Mouse (Mus musculus) midbrain, embryonic 15.5 days (tissue): Measurements from ENCODE around the gene Stc2. TPM values are rescaled to one million over a fixed set of nuclear protein-coding genes. Genes with fewer than 3 reads are reported as not detected.

Experiments used
- ATAC-seq: fragments of 200-750 bp; cut with Nextera tagmentation; replicated peaks from 2 replicates; pipeline ENCODE4 v1.8.0; 2017; ENCODE audit warnings: moderate TSS enrichment
- H3K27ac ChIP-seq: fragments of 300-500 bp; sonication (generic); 2 replicates; pipeline ENCODE4 v1.5.1; 2015; ENCODE audit warnings: mild to moderate bottlenecking, inconsistent platforms
- H3K27me3 ChIP-seq: fragments of 300-500 bp; sonication (generic); replicated peaks from 2 replicates; pipeline ENCODE4 v1.6.1; 2015; ENCODE audit warnings: inconsistent platforms
- H3K36me3 ChIP-seq: fragments of 300-500 bp; sonication (generic); replicated peaks from 2 replicates; pipeline ENCODE4 v1.6.1; 2015; ENCODE audit warnings: inconsistent platforms
- H3K4me1 ChIP-seq: fragments of 300-500 bp; sonication (generic); 2 replicates; pipeline ENCODE4 v1.6.1; 2015; ENCODE audit warnings: inconsistent platforms
- H3K4me2 ChIP-seq: fragments of 300-500 bp; sonication (generic); 2 replicates; pipeline ENCODE4 v1.6.1; 2015; ENCODE audit warnings: inconsistent platforms, mild to moderate bottlenecking, moderate library complexity
- H3K4me3 ChIP-seq: fragments of 300-500 bp; sonication (generic); 2 replicates; pipeline ENCODE4 v1.5.1; 2015; ENCODE audit warnings: mild to moderate bottlenecking, inconsistent platforms
- H3K9ac ChIP-seq: fragments of 300-500 bp; sonication (generic); 2 replicates; pipeline ENCODE4 v1.6.1; 2015; ENCODE audit warnings: mild to moderate bottlenecking, inconsistent platforms
- H3K9me3 ChIP-seq: fragments of 300-500 bp; sonication (generic); 2 replicates; pipeline ENCODE4 v1.6.1; 2016; ENCODE audit warnings: inconsistent platforms
- whole genome bisulfite sequencing: fragments of 180-500 bp; shearing (Covaris S2); methylation state at CpG from one replicate; pipeline ENCODE4 v1.1.7; 2015; ENCODE audit warnings: mixed read lengths; 5-methylcytosine and 5-hydroxymethylcytosine counted together
- polyA plus RNA-seq: library from polyadenylated mRNA; unstranded; fragments of >200 nt; fragmentation: Nextera tagmentation; extraction: Ambion mirVana; gene quantifications from 2 replicates; pipeline ENCODE4 v1.2.1, GENCODE M21; 2015

Gene Stc2
- polyA plus RNA-seq = 0.92 and 1.1 TPM in 2 replicates

DNA sequence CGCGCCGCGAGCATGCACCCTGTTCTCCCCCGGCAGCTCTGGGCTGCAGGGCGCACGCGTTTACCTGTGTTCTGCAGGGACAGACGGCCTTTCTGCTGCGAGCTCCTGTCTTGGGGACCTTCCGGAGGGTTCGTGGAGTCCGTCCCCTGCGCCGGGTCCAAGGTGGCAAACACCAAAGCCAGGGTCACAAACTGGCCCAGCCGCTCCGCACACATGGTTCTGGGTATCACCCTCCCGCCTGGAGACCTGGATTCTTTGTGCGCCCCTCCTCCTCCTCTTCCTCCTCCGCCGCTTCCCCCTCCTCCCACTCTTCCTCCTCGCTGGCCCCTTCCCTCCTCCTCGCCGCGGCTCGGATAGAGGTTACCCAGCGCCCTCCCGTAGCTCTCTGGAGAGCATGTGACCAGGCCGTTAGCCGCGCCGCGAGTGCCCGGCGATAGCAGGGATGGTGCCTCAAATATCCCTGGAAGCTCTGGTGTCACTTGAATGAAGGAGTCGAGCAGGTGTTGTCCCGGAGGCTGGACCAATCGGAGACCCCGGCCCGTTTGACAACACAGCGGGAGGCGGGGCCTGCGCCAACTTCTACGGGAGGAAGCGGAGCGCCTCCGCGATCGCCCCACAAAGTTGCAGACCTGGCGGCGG lies at the start of gene Stc2:
Gene Stc2, minus strand, starts transcription at position 427 of the 639 bp plus-strand sequence.
- Histone ChIP-seq H3K27me3 (peaks cover 35% of the 10 kb centered on the region), H3K4me2 (peak within 1 kb of the TSS; percentile 99), H3K9ac (peak within 1 kb of the TSS; percentile 35), H3K27ac (no peak within 1 kb of the TSS), H3K9me3 (no peaks in the 10 kb centered on the region), H3K36me3 (no peaks in the 10 kb centered on the region), H3K4me1 (peaks cover 26% of the 10 kb centered on the region), H3K4me3 (peak within 1 kb of the TSS; percentile 52)
- WGBS = under 1% methylated on average over 51 of the region's 51 CpGs
- peak; percentile 88 for ATAC-seq

DNA sequence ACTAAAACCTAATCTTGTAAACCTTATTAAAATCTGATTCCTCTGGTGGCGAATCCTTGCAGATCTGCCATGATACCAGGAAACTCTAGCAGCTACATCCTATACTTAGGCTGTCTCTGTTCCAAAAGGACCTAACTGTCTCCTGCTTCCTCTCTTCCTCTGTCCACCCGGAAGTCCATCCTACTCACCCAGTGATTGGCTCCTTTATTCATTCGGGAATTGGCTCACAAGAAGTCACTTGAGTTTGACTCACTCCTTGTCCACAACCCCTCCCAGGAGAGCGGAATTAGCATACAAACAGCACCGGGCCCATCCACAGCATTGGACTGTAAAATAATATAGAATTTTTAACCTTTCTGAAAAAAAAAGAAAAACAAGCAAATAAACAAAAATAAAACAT lies 47.2 kb upstream of the Stc2 start:
- no peaks in the 10 kb centered on the region for H3K36me3 ChIP-seq
- no peak overlapping the region for H3K27ac ChIP-seq
- H3K4me3 ChIP-seq = no peak overlapping the region
- no peak for ATAC-seq
- 82% methylated on average over 5 of the region's 5 CpGs for WGBS
- no peaks in the 10 kb centered on the region for H3K9me3 ChIP-seq
- no peaks in the 10 kb centered on the region for H3K4me1 ChIP-seq
- no peak overlapping the region for H3K4me2 ChIP-seq
- no peaks in the 10 kb centered on the region for H3K27me3 ChIP-seq
- no peak overlapping the region for H3K9ac ChIP-seq

DNA sequence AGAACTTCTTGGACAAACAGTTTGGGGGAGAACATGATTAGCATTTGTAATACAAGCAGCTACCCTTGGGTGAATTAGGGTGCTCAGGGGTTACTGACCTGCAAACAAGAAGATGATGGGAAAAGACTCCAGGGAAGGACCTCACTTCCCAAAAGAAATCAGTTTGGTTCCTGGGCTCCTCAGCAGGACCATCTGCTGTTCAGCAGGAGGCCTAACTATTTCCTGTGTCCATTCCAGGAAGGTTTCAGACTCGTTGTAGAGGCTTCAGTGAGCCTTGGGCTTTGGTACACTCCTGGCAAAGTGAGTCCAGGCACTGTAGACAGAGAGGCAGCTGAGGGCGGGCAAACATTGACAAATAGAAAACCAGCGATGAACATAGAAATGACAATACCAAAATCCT lies 42.5 kb upstream of the Stc2 start:
- ATAC-seq = no peak
- Histone ChIP-seq H3K9ac (no peak overlapping the region), H3K27ac (no peak overlapping the region), H3K4me1 (no peaks in the 10 kb centered on the region), H3K27me3 (no peaks in the 10 kb centered on the region), H3K36me3 (no peaks in the 10 kb centered on the region), H3K4me2 (no peak overlapping the region), H3K9me3 (no peaks in the 10 kb centered on the region), H3K4me3 (no peak overlapping the region)
- 74% methylated on average over 3 of the region's 3 CpGs for WGBS

DNA sequence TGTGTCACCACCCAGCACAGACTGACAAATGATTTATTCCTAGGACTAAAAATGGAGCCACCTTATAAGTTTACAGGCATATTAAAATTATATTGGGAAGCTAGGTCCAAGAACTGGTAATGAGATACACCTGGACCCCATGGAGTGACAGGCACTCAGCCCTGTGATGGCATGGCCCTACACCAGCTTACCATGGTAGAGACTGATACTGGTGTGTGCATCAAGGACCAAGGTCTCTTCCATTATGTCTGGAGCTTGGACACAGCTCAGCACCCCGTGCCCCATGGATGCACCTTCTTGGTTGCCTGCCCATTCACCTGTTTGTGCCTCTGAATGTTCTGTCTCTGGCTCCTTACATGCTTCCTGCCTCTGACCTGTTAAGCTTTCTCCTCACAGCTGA lies 36.9 kb upstream of the Stc2 start:
- ATAC-seq = no peak
- 80% methylated on average over 1 of the region's 1 CpGs for WGBS

DNA sequence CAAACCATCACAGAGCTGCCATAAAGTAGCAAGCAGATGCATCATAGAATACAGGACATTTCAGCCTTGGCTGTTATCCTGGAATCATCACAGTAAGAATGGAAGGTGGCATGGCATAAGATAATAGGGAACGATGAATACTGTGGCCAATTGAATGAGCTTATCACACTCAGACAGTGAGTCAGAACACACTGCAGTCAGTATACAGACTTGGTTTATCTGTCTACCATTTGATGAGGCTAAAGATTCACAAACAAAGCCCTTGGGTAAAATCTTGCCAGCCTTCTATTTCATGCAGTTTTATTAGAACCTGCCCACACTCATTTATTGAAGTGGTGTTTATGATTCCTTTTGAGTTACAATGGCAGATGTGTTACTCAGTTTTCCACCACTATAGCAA lies 33.2 kb upstream of the Stc2 start:
- no peaks in the 10 kb centered on the region for H3K9me3 ChIP-seq
- H3K4me2 ChIP-seq = no peak overlapping the region
- no peak overlapping the region for H3K27ac ChIP-seq
- no peaks in the 10 kb centered on the region for H3K27me3 ChIP-seq
- H3K36me3 ChIP-seq = no peaks in the 10 kb centered on the region
- WGBS = 94% methylated on average over 1 of the region's 1 CpGs
- no peak for ATAC-seq
- H3K4me3 ChIP-seq = no peak overlapping the region
- no peak overlapping the region for H3K9ac ChIP-seq
- no peaks in the 10 kb centered on the region for H3K4me1 ChIP-seq

More for the DNA sequence above, 36.9 kb upstream of the Stc2 start:
- H3K36me3 ChIP-seq = no peaks in the 10 kb centered on the region
- H3K9ac ChIP-seq = no peak overlapping the region
- no peak overlapping the region for H3K27ac ChIP-seq
- H3K4me2 ChIP-seq = no peak overlapping the region
- no peaks in the 10 kb centered on the region for H3K4me1 ChIP-seq
- H3K4me3 ChIP-seq = no peak overlapping the region
- H3K27me3 ChIP-seq = no peaks in the 10 kb centered on the region
- H3K9me3 ChIP-seq = no peaks in the 10 kb centered on the region

DNA sequence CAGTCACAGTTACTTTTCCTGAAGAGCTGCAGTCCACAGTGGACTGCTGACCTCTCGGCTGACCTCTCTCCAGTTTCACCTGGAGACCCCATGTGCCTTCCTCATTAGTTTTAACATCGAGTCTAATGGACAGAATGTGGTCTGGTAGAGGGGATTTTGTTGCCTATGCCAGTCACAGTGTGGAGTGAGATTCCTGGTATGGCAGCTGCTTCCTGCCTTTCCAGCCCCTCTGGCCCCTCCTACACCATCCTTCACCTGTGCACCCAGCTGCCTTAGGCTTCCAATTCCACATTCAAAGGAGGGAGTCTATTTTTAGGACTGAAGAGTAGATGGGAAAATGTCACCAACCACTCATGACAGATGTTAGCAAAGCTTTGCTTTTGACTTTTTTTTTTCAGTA lies 28.7 kb upstream of the Stc2 start:
- Histone ChIP-seq H3K27me3 (no peaks in the 10 kb centered on the region), H3K4me2 (no peak overlapping the region), H3K9ac (no peak overlapping the region), H3K4me1 (no peaks in the 10 kb centered on the region), H3K4me3 (no peak overlapping the region), H3K9me3 (no peaks in the 10 kb centered on the region), H3K36me3 (no peaks in the 10 kb centered on the region), H3K27ac (no peak overlapping the region)
- ATAC-seq = no peak
- 82% methylated on average over 2 of the region's 2 CpGs for WGBS

DNA sequence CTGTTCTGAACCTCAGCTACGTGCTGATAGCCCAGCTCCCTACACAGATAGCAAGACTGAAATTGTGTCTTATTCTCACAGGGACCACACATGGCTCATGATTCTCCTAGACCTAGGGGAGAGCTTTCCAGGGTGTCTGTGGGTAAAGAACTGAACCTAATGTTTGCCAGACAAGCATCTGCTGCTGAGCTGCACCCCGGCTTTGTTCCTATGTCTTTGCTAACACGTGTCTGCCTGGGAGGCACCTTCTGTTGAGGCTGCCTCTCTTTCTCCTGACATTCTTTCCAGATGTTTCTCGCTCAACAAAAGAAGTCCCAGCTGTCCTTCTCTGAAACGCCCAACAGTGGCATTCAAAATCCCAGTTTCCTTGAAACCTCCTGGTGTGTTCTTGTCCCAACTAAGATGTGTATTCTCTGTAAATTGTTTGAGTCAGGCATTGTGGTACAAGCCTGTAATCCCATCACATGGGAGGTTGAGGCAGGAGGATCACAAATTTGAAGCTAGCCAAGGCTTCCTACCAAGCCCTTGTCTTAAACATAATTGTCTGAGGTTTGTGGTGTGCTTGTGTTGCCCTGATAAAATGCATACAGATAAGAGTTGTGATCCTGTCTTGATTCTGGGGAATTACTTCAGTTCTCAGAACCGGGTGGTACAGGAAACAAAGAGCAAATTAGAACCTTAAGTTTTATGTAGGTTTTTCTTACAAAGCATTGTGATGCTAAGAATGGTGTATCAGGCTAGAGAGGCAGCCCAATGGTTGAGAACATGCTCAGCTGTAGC lies 27.0 kb upstream of the Stc2 start:
- ATAC-seq = no peak
- no peaks in the 10 kb centered on the region for H3K27me3 ChIP-seq
- WGBS = 59% methylated on average over 6 of the region's 6 CpGs

DNA sequence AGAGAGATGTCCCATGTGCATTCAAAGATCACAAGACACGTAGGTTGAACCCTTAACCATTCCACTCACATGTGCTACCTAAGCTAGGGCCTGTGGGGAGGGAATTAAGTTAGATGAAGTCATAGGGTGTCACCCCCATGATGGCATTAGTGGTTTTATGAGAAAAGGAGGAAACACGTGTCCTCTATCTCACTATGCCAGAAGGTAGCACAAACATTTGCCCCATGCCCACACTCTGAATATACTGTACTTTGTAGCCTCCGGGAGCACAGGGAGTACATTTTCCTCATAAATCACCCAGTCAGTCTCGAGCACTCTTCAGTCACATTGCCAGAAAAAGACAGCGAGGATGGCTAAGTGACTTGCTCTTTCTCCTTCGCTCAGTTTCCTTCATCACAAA lies 24.2 kb upstream of the Stc2 start:
- no peak overlapping the region for H3K9ac ChIP-seq
- H3K9me3 ChIP-seq = no peaks in the 10 kb centered on the region
- no peak overlapping the region for H3K4me3 ChIP-seq
- no peak overlapping the region for H3K27ac ChIP-seq
- WGBS = 89% methylated on average over 6 of the region's 6 CpGs
- H3K4me2 ChIP-seq = no peak overlapping the region
- ATAC-seq = no peak
- H3K36me3 ChIP-seq = no peaks in the 10 kb centered on the region
- no peaks in the 10 kb centered on the region for H3K27me3 ChIP-seq
- H3K4me1 ChIP-seq = no peaks in the 10 kb centered on the region

More for the DNA sequence above, 27.0 kb upstream of the Stc2 start:
- Histone ChIP-seq H3K4me3 (no peak overlapping the region), H3K9me3 (no peaks in the 10 kb centered on the region), H3K27ac (no peak overlapping the region), H3K4me2 (no peak overlapping the region), H3K36me3 (no peaks in the 10 kb centered on the region), H3K4me1 (no peaks in the 10 kb centered on the region), H3K9ac (no peak overlapping the region)

DNA sequence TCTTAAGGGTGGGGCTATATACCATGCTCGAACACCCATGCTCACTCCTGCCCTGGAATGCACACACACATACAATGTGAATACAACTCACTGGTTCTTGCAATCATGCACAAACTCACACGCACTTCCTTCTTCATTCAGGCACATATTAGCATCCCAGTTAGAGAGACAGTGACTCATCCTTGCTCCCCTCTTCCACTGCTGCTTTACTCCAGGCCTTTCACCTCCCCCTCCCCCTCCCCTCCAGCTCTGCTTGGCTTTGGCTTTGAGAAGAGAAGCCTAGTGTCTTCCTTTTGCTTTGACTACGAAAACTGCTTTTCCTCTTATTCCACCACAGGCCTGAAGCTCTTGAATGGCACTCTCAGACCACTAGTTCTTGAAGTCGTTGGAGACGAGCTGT lies 22.5 kb upstream of the Stc2 start:
- H3K27ac ChIP-seq = no peak overlapping the region
- no peaks in the 10 kb centered on the region for H3K9me3 ChIP-seq
- no peak overlapping the region for H3K4me3 ChIP-seq
- no peaks in the 10 kb centered on the region for H3K4me1 ChIP-seq
- no peaks in the 10 kb centered on the region for H3K36me3 ChIP-seq
- no peaks in the 10 kb centered on the region for H3K27me3 ChIP-seq
- no peak overlapping the region for H3K4me2 ChIP-seq
- ATAC-seq = no peak
- H3K9ac ChIP-seq = no peak overlapping the region
- 78% methylated on average over 5 of the region's 5 CpGs for WGBS

DNA sequence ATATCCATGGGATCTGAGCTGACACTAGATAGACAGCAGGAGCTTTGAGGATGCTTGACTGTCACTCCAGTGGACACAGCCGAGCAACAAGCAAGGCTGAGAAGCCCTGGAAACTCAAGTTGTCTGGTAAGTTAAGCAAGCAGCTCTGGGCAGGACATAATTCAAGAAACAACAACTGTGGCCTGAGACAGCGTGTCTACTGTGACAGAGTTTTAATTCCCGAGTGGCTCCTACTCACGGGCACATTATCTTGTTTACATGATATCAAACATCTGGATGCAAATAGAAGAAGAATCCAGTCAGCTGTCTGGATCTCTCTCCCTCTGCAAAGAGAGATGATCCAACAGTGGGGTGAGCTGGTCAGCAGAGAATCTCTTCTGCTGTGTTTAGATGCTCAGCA lies 19.0 kb upstream of the Stc2 start:
- no peak overlapping the region for H3K4me3 ChIP-seq
- H3K9me3 ChIP-seq = no peaks in the 10 kb centered on the region
- H3K27me3 ChIP-seq = no peaks in the 10 kb centered on the region
- H3K36me3 ChIP-seq = no peaks in the 10 kb centered on the region
- no peak overlapping the region for H3K9ac ChIP-seq
- no peak for ATAC-seq
- H3K27ac ChIP-seq = no peak overlapping the region
- WGBS = 84% methylated on average over 4 of the region's 4 CpGs
- no peaks in the 10 kb centered on the region for H3K4me1 ChIP-seq
- no peak overlapping the region for H3K4me2 ChIP-seq

DNA sequence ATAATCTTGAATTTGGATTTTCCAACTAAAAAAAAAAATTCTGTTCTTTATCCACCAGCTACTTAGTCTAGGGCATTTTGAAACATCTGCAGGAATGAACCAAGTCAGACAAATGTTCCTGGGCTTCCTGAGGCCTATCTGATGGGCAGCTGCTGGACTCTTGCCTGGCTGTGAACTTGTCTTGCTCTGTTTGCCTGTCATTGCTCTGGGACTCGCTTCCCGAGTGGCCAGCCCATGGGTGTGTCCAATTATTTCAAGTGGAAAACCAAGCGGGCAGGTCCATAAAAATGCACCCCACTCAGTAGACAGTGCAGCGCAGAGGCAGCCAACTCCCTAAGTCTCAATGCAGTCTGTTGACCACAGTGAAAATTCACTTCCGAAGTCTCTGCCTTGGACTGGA lies 17.7 kb upstream of the Stc2 start:
- H3K9ac ChIP-seq = no peak overlapping the region
- 89% methylated on average over 5 of the region's 5 CpGs for WGBS

DNA sequence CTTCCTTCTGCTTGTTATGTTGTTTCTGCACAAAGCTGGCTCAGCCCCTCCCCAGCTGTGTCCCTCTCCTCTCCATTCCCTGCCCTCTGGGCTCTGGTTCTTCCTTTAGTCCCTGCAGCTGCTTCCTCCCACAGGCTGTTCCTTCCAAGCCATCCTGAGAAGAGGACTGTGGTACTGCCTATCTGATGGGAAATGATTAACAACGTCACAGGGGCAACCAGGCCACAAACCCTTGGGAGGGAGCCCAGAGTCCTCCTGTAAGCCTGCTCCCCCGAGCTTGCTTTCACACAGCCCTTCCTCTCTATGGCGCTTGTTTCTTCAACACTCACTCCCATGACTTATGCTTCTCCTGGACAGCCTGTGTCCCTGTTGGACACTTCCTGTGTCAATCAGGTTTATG lies 16.7 kb upstream of the Stc2 start:
- 84% methylated on average over 3 of the region's 3 CpGs for WGBS
- Histone ChIP-seq H3K27ac (no peak overlapping the region), H3K9me3 (no peaks in the 10 kb centered on the region), H3K4me1 (no peaks in the 10 kb centered on the region), H3K4me3 (no peak overlapping the region), H3K27me3 (no peaks in the 10 kb centered on the region), H3K4me2 (no peak overlapping the region), H3K36me3 (no peaks in the 10 kb centered on the region), H3K9ac (no peak overlapping the region)
- no peak for ATAC-seq

More for the DNA sequence above, 17.7 kb upstream of the Stc2 start:
- ATAC-seq = no peak
- H3K4me2 ChIP-seq = no peak overlapping the region
- H3K36me3 ChIP-seq = no peaks in the 10 kb centered on the region
- H3K4me3 ChIP-seq = no peak overlapping the region
- no peak overlapping the region for H3K27ac ChIP-seq
- H3K27me3 ChIP-seq = no peaks in the 10 kb centered on the region
- H3K4me1 ChIP-seq = no peaks in the 10 kb centered on the region
- H3K9me3 ChIP-seq = no peaks in the 10 kb centered on the region

DNA sequence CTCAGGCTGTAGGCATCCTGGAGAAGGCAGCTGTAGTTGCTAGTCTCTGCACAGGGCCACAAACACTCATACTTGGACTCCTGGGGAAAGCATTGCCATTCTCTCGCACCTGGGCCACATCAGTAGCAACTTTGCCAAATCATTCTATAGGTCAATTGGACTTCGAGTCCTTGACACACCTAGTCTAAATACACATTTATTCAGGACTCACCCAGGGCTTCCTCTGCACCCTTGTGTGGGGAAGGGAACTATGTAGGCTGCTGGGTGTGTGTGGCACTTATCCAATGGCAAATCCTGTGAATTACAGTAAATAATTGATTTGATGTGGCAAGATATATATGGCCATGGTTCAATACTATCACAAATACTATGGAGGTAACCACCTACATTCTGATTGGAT lies 14.1 kb upstream of the Stc2 start:
- no peaks in the 10 kb centered on the region for H3K4me1 ChIP-seq
- 85% methylated on average over 2 of the region's 2 CpGs for WGBS
- H3K4me3 ChIP-seq = no peak overlapping the region
- H3K27me3 ChIP-seq = no peaks in the 10 kb centered on the region
- no peak overlapping the region for H3K4me2 ChIP-seq
- H3K9me3 ChIP-seq = no peaks in the 10 kb centered on the region
- H3K36me3 ChIP-seq = no peaks in the 10 kb centered on the region
- H3K9ac ChIP-seq = no peak overlapping the region
- H3K27ac ChIP-seq = no peak overlapping the region
- ATAC-seq = no peak
